Mouse (Mus musculus) heart, adult 2 months (tissue): ENCODE results near the gene Sdk2. TPM values are rescaled to one million over a fixed set of nuclear protein-coding genes. Genes with fewer than 3 reads are reported as not detected.

Experiments
- DNase-seq, 2 experiments: peaks; one replicate each; pipeline ENCODE4 v3.0.0; 2021
- H3K27ac ChIP-seq: fragments of 200-600 bp; 2 replicates; pipeline ENCODE4 v1.8.1; 2022
- H3K27me3 ChIP-seq: fragments of 200-500 bp; 2 replicates; pipeline ENCODE4 v1.6.1; 2012; ENCODE audit warnings: mild to moderate bottlenecking, low read length, inconsistent platforms, mixed read lengths; ENCODE audit not compliant: control insufficient read depth, insufficient read depth
- H3K36me3 ChIP-seq: fragments of 200-500 bp; 2 replicates; pipeline ENCODE4 v1.6.1; 2012; ENCODE audit warnings: low read length, inconsistent platforms; ENCODE audit not compliant: control insufficient read depth, insufficient read depth
- H3K4me1 ChIP-seq: fragments of 200-500 bp; 2 replicates; pipeline ENCODE4 v1.6.1; 2011; ENCODE audit warnings: low read length; ENCODE audit not compliant: control insufficient read depth, insufficient read depth
- H3K4me3 ChIP-seq: fragments of 200-600 bp; 2 replicates; pipeline ENCODE4 v1.8.1; 2022
- H3K79me2 ChIP-seq: fragments of 200-500 bp; replicated peaks from 2 replicates; pipeline ENCODE4 v1.6.1; 2012; ENCODE audit warnings: mild to moderate bottlenecking, inconsistent platforms, low read length, moderate library complexity, mixed read lengths; ENCODE audit not compliant: control insufficient read depth, insufficient read depth
- H3K9ac ChIP-seq: fragments of 200-500 bp; 2 replicates; pipeline ENCODE4 v1.6.1; 2012; ENCODE audit warnings: low read depth, mild to moderate bottlenecking, control low read depth, inconsistent platforms, low read length, mixed read lengths
- CTCF ChIP-seq: fragments of 200-600 bp; IDR thresholded peaks from 2 replicates; pipeline ENCODE4 v1.8.1; 2022; ENCODE audit warnings: antibody characterized with exemption, mild to moderate bottlenecking, moderate library complexity
- EP300 ChIP-seq: fragments of 200-500 bp; IDR thresholded peaks from 2 replicates; pipeline ENCODE4 v1.6.1; 2011; ENCODE audit warnings: low read depth, low read length, control low read depth; ENCODE audit not compliant: insufficient read depth
- POLR2A ChIP-seq: fragments of 200-500 bp; IDR thresholded peaks from 2 replicates; pipeline ENCODE4 v1.6.1; 2011; ENCODE audit warnings: mild to moderate bottlenecking, low read depth, low read length, control low read depth; ENCODE audit not compliant: insufficient read depth
- WGBS: fragments of 180-500 bp; shearing (Covaris S2); methylation state at CpG from one replicate; pipeline ENCODE4 v1.1.7; 2018; 5-methylcytosine and 5-hydroxymethylcytosine counted together
- intact Hi-C: fragments of 180-260 bp; cut with DNase I; formaldehyde crosslinking; loops from one replicate; pipeline ENCODE4 v1.15.1; 2025
- polyA plus RNA-seq: library from polyadenylated mRNA; depleted of rRNA; stranded (reverse); fragments of >200 nt; gene quantifications from 2 replicates; pipeline ENCODE4 v1.2.3, GENCODE M21; 2012
- total RNA-seq, 2 experiments: library from RNA; stranded (reverse); gene quantifications; 2 replicates each; pipeline ENCODE4 v1.2.3; 2021

The Sdk2 gene
- total and polyA plus RNA-seq, 3 experiments, result 0.49 to 1.9 (median 1.5) TPM

DNA sequence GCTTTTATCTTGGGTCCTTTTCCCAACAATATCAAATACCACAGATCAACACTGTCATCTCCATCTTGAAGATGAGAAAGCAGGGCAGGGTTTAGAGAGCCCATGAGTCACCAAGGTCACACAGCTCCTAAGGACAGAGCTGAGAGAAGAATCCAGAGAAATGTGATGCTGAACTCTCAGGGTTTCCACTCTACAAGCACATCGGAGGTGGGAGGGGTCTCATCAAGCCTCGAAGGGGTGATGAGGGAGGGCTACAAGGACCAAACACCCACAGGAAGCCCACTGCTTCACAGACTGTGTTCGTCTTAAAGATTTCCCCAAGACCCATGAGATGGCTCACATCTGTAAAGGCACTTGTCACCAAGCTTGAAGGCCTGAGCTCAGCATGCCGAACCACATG lies 320.9 kb downstream of the Sdk2 start:
- no peak for DNase-seq
- Histone ChIP-seq H3K9ac (no peak overlapping the region), H3K27ac (no peak overlapping the region), H3K4me3 (no peak overlapping the region), H3K79me2 (peaks cover 6% of the 10 kb centered on the region), H3K27me3 (no peaks in the 10 kb centered on the region), H3K4me1 (peaks cover 13% of the 10 kb centered on the region), H3K36me3 (no peaks in the 10 kb centered on the region)
- 58% methylated on average over 4 of the region's 4 CpGs for WGBS
- intact Hi-C loops, result loop anchor here (2.0 kb wide), 1 partner anchor 61 kb away; the partner anchor contains the start of genes D11Wsu47e and Fam104a
- TF ChIP-seq CTCF (no peak), POLR2A (no peak), EP300 (no peak)

DNA sequence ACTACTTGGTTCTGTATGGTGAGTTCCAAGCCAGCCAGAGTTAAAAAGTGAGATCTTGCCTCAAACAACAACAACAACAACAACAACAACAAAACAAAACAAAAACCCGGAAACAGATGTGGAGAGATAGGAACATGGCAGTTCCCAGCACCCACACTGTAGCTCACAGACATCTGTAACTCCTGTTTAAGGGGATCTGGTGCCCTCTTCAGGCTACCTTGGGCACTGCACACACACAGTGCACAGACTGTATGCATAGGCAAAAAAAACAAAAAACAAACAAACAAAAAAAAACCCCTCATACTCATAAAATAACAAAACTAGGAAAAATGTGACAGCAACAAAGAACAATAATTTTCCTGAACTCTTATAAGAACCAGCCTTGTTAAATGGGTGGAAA lies 323.8 kb downstream of the Sdk2 start:
- no peak overlapping the region for H3K4me3 ChIP-seq
- intact Hi-C loops, result no loop called here
- H3K27ac ChIP-seq, result no peak overlapping the region
- peaks cover 6% of the 10 kb centered on the region for H3K79me2 ChIP-seq
- TF ChIP-seq CTCF (peak; percentile 51), POLR2A (no peak)
- H3K9ac ChIP-seq, result no peak overlapping the region
- peaks cover 16% of the 10 kb centered on the region for H3K4me1 ChIP-seq
- DNase-seq, result no peak
- no peaks in the 10 kb centered on the region for H3K27me3 ChIP-seq
- H3K36me3 ChIP-seq, result no peaks in the 10 kb centered on the region
- 91% methylated on average over 1 of the region's 1 CpGs for WGBS

DNA sequence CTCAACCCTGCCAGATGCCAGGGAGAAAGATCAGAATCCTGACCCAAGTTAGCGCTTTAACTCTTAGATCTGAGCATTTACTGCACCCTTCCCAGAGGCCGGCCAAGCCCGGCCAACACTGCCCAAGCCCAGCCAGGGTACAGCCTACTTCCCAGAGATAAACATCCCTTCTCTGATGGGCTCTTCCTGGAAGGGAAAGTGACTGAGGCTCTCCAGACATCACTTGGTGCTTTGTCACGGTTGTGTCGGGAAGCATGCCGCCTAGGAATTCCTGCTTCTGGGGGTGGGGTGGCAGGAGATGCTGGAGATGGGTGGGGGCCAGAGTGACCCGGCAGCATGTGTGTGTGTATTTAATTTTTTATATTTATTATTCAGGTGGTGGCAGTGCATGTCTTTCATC lies 326.7 kb downstream of the Sdk2 start:
- intact Hi-C loops, result no loop called here
- peaks cover 24% of the 10 kb centered on the region for H3K4me1 ChIP-seq
- H3K4me3 ChIP-seq, result no peak overlapping the region
- H3K9ac ChIP-seq, result no peak overlapping the region
- TF ChIP-seq POLR2A (no peak), CTCF (no peak)
- H3K27ac ChIP-seq, result peak overlapping the region; percentile 2; the same call in 1 of the 2 replicates
- WGBS, result 32% methylated on average over 7 of the region's 7 CpGs
- no peaks in the 10 kb centered on the region for H3K36me3 ChIP-seq
- DNase-seq, result no peak
- H3K79me2 ChIP-seq, result peaks cover 5% of the 10 kb centered on the region
- H3K27me3 ChIP-seq, result no peaks in the 10 kb centered on the region

DNA sequence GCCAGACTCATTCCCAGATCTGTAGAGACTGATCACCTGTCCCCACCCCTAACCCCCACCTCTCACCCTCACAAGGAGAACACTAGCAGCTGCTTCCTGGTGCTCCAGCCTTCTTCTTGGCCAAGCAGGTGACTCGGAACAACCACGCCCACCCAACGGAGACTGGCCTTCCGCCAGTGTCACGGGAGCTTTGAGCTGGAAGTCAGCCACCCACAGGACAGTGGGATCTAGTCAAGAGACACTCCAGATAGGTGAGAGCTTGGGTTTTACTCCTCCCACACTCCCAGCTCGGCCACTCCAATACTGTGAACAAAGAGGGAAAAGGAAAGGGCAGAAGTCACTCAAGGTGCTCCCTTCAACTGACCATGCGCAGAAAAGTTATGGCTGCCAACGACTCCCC lies 327.6 kb downstream of the Sdk2 start:
- intact Hi-C loops, result no loop called here
- Histone ChIP-seq H3K79me2 (peaks cover 3% of the 10 kb centered on the region; the same call in 1 of the 2 replicates), H3K27me3 (no peaks in the 10 kb centered on the region), H3K36me3 (no peaks in the 10 kb centered on the region), H3K4me1 (peaks cover 27% of the 10 kb centered on the region), H3K27ac (peak overlapping the region; percentile 23), H3K9ac (no peak overlapping the region), H3K4me3 (no peak overlapping the region)
- WGBS, result 39% methylated on average over 8 of the region's 8 CpGs
- TF ChIP-seq CTCF (no peak), EP300 (no peak), POLR2A (no peak)
- DNase-seq, result peak; percentile 67 to 68

DNA sequence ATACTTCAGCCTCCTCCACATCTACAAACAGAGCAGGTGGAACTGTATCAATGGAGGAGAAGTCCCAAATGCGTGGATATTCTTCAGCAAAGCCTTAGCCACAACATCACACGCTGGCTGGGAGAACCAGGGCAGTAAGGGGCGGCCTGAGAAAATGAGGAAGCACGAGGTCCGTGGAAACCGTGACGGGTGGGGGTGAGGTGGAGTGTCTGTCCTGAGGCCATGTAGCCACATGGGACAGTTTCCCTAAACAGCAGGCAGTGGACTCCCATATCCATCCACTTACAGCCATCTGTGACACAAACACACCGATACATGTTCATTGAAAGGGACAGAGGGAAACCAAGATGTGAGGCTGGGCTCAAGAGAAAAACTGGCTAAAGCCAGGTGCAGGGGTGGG lies 328.9 kb downstream of the Sdk2 start:
- Histone ChIP-seq H3K79me2 (no peaks in the 10 kb centered on the region), H3K9ac (no peak overlapping the region), H3K36me3 (no peaks in the 10 kb centered on the region), H3K27ac (no peak overlapping the region), H3K4me1 (peaks cover 37% of the 10 kb centered on the region), H3K27me3 (no peaks in the 10 kb centered on the region), H3K4me3 (no peak overlapping the region)
- intact Hi-C loops, result no loop called here
- DNase-seq, result peak in 1 of 2 experiments; percentile 35
- no peak for TF ChIP-seq EP300
- no peak for TF ChIP-seq POLR2A
- TF ChIP-seq CTCF, result no peak
- 70% methylated on average over 8 of the region's 8 CpGs for WGBS

DNA sequence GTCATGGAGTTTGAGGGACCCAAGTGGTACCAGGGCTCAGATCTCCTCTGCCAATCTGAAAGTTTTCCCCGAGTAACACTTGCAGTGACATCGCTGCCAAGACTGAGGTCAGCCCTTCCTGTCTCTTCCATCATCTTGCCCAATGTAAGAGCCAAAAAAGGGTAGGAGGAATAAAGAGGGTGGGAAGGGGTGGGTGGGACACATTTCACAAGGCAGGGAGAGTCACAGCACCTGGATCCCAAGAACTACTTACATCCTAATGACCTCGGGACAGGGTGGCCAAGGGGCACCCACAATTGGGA lies 329.3 kb downstream of the Sdk2 start:
- 37% methylated on average over 3 of the region's 3 CpGs for WGBS

More for the DNA sequence above, 329.3 kb downstream of the Sdk2 start:
- H3K9ac ChIP-seq, result no peak overlapping the region
- no peaks in the 10 kb centered on the region for H3K36me3 ChIP-seq
- H3K4me1 ChIP-seq, result peaks cover 37% of the 10 kb centered on the region
- no peak overlapping the region; the same call in 1 of the 2 replicates for H3K27ac ChIP-seq
- H3K79me2 ChIP-seq, result no peaks in the 10 kb centered on the region
- no peak for TF ChIP-seq POLR2A
- TF ChIP-seq CTCF, result no peak
- no peak for TF ChIP-seq EP300
- H3K27me3 ChIP-seq, result no peaks in the 10 kb centered on the region
- DNase-seq, result no peak
- intact Hi-C loops, result no loop called here
- no peak overlapping the region for H3K4me3 ChIP-seq
